Mouse (Mus musculus): ENCODE measurements at regions not wholly inside any gene's neighbourhood (a gene's known extent, or its start where the extent isn't known, plus 50 kb on each side); places are given as distances from the start of the nearest gene placed in this dataset.

DNA sequence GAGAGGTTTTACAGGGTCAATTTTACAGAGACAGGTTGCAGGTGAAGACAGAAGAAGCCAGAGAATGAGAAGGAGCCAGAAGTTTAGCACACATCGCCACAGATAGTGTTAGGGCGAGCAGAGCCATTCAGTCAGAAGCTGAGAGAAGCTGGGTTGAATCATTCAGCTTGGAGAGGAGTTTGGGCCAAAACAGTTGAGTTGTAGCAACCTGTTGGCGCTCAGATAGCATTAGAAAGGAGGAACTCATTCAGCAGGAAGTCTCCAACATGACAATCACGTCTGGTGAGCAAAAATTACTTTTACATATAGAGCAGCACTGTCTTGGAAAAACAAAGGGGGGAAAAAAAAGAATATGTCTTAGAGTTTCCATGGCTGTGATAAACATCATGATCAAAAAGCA, 53.2 kb downstream of the Fam43a start:
- no peak for DNase-seq

DNA sequence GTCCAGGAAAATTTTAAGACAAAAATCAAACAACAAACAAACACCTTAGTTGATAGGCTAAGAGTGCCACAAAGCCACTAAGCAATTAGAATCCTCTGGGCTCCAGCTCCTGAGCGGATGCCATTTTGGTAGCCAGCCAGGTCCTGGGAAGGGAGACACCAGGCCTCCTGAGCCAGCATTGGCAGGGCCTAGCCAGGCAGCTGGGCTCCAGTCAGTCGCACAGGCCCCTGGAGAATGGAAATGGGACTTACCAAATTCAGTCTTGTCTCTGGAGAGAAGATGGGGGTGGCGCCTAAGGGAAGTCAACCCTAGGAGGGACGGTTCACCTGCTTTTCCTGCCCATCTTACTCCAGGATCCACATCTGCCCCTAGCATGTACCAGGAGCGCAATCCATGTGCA, 54.3 kb downstream of the Fam43a start:
- DNase-seq: peak; percentile 24

DNA sequence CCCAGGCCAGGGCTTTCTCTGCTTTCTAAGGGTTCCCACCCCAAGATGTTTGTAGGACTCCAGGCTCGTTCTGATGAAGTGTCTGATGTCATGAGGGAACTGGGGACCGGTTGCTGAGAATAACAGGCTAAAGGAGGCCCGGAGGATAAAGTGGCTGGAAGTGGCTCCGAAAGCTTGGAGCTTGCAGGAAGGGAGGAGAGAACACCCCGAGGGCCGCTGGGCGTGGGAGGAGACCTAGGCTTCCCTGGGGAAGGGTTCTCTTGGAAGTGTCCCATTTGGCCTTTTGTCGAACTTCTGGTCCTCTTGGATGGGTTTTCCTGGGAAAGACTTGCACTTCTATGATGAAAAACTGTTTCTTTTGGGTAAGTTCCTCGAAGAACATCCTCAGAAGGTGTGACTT, 54.7 kb downstream of the Fam43a start:
- DNase-seq: no peak

DNA sequence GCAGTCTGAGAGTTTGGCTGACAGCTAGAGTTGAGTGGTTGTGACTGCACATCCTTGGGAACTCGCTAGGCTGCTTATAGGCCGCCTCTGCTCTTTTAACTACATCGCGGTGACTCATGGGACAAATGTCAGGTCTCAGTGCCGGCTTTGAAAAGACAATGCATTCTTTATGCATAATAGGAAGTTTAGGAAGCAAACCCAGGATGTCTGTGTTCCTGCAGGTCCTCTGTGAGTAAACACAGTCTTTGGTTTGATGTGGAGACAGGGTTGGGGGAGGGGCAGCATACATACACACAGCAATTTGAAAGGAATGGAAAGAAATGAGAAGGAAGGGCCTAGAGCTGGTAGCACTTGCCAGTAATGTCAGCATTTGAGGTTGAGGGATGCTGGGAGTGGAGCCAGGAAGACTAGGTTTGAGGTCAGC, 56.3 kb downstream of the Fam43a start:
- DNase-seq: no peak

DNA sequence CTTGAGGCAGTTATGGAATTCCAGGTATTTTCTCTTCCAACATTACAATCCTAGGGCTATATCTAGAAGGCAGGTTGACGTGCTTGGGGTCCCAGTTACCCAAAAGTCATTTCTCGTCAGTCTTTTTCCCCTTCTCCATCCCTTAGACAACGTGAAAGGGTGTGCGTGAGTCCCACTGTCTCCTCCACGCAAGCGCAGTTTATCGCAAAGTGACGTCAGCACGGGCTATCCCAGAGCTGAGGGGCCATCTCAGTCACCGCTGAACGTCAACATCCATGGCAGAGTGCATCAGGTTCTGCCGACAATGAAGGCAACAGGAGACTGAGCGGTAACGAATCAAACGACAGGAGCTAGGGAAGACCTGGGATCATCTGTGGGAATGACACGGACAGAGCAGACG, 57.4 kb downstream of the Fam43a start:
- no peak for DNase-seq

DNA sequence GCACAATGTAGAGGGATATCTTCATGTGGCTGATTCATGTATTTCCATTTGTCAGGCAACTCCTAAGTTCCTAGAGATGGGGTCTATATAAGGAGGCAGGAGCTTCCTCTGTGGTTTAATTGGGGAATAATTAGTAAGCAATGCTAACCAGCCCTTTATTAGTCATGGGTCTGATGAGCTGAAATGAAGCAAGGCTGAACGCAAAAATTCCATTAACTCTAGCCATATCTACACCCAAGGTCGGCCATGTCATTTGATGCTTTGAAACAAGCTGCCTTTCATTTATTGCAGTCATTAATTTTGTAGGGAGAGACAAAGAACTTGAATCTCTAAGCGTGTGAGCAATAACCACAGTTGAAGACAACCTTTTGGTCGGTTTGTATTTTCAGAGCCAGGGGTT, 59.4 kb downstream of the Fam43a start:
- DNase-seq: no peak

DNA sequence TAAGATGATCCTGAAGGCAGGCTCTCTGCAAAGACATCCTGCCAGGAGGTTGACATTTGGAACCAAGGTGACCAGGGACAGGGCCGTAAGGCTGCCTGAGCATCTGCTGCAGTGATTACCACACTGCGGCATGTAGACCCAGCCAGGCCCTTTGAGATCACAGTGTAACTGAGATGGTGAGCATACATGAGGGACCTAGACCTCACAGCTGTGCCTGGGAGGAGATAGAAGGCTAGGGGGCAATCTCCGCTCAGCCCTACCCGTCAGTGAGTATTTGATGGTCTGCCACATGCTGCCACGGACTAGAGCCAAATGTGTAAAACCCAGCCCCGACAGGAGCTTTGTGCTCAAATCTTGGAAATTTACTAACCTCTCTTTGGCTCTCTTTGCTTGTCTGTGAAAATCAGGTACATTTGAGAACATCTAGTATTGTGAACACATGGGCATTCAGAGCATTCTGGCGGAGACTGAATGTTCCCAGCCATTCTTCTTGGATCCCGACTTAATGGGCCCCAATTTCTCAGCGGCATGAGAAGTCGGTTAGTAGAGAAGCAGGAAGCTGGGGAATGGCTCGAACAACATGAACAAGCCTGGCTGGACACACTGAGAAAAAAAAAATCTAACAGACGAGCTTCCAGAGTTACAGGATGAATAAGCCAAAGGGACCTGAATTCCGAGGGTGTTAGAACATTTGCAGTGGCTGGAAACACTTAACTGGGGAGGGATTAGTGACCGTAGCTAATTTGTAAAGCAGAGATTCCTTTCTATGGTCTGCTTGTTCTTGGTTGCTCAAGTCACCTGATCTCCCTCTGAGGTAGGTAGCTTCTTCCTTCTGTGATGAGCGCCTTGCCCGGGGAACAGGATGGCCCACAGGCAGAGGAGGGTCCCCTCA, 61.8 kb downstream of the Fam43a start:
- no peak for DNase-seq

DNA sequence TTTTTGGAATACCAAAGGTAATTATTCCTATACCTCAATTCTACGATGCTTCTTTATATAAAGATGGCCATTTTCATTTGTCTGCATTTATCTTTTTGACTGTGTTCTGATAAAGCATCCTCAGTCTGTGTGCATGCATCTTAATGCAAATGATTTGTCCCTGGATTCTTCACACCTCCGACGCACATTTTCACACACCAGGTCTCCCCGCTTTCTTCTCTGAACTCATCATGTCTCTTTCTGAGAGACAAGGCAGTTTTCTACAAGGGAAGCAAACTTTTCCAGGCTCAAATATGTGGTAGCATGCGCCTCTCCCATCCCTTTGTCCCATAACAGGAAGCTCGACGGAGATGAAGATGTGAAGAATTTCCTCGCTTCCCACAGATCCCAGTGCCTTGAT, 63.5 kb downstream of the Fam43a start:
- DNase-seq: no peak

DNA sequence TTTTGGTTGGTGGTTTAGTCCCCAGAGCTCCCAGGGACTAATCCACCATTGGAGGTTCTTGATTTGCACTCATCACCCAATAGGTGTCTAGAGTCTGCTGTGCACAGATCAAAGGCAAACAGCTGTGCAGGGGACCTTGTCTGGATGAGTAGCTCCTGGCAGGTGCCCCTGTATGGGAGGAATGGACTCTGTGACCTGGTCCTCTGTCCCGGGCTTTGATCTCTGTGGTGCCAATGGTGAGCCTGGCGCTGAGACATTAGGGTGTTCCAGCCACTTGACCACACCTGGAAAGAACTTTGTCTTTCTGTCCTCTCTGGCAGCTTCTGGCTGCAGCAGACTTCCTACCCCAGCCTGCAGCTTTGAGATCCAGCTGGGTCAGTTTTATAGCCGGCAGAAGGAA, 64.4 kb downstream of the Fam43a start:
- peak; percentile 71 for DNase-seq

DNA sequence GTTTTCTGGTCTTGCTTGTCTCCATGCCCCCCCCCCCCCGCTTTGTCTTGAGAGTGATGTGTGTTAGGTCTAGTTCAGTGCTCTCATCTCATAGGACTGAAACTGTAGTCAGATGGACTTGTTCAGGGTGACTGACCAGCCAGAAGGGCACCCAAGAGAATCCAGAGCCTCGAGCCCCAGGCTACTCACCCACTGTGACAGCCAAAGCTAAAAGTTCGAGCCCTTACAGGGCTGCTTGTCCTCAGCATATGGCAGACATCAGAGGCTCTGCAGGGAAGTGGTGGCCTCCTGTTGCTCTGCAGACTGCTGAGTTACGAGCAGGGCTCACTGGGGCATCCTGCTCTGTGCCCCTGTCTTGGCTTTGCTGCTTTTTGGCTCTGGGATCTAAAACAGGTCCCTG, 64.9 kb downstream of the Fam43a start:
- DNase-seq: peak; percentile 18

DNA sequence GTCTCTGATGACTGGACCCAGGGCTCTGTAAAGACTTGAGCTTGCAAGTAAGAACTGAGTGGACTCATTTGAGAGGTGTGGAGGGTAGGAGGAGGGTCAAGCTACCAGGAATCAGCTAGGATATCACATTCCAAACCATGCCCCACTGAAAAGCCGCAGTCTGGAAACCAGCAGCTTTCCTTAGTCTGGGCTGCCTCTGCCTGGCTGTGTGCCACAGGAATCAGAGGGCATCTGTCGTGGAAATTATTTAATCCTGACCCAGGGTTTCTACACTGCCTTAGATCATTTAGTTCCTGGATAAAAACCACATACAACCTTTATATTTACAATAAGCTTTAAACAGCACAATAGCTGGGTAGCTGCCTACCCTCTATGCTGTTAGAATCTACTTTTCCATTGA, 66.4 kb downstream of the Fam43a start:
- peak; percentile 20 for DNase-seq

DNA sequence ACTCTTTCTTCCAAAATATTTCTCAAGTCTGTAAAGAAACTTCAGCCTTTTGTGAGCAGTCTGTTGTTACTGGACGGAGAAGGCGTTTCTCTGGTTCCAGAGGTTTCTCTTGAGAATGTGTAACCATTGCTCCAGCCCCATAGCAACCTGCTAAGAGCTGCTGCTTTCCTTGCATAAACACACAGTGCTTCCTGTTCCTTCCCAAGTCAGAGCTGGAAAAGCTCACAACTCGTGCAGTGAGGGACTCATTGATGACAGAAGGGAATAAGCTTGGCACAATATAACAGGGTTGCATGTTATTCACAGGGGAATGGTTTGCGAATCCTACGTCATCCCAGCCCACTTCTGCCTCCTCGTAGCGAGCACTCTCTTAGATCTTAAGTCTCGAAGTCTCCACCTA, 70.4 kb downstream of the Fam43a start:
- DNase-seq: no peak

DNA sequence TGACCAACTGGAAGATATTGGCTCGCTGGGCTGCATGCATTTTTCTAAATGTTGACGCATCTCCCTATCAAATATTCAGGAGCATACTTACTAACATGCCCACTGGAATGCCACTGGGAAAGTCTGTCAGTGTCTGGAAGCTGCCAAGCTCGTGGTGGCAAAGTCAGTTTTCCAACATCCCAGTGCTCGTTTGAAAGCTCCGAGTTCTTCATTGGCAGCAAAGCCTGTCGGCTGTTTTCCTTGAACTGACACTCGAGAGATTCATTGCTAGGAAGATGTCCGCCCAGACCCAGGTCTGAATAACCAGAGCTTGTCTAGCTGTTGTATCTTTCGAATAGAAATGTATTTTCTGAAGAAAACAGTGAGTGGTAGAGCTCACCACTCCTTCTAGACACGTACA, 72.1 kb downstream of the Fam43a start:
- DNase-seq: no peak

DNA sequence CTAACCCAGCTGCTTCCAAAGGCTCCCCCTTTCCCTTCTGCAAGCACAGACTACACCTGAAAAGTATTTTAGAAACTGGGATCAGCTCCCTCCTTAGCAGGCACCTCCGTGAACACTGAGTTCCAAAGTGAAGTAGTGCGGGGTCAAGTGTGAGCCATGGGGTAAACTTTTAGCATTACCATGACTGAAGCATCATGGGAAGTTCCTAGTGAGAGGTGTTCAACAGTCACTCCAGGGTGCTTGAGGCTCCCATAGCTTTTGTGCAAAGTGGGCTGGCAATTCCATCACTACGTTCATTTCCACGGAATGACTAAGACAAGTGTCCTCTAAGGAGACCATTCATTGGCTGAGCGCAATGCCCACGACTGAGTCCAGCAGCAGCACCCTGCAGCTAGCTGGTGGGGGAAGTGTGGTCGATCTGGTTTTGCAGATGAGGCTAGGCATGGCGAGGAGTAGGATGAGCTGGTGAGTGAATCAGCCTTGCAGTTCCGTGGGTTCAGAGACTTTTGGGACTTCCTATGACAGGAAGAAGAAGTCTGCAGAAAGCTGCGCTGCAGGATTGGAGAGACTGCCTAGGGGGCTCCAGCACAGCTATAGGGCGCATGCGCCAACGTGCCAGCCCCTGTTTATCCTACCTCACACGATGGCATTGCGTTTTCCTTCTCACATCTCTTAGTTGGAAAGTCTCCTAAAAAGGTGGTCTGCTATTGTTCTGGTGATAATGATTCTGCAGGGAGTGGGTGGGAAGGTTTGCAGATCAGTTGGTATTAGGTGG, 73.4 kb downstream of the Fam43a start:
- no peak for DNase-seq

DNA sequence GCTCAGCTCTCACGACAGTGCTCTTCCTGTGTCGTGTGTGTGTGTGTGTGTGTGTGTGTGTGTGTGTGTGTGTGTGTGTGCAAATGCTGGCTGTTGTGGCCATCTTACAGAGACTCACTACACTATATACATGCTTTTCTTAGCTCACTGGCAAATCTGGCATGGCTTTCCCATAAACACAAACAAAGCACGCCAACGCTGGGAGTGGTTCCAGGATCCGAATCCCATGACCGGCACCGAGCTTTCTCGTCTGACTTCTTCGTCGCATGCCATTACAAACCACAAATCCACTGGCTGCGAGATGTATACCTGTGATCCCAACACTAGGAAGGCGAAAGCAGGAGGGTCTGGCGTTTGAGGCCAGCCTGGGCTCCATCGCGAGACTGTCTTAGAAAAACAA, 74.1 kb downstream of the Fam43a start:
- no peak for DNase-seq

DNA sequence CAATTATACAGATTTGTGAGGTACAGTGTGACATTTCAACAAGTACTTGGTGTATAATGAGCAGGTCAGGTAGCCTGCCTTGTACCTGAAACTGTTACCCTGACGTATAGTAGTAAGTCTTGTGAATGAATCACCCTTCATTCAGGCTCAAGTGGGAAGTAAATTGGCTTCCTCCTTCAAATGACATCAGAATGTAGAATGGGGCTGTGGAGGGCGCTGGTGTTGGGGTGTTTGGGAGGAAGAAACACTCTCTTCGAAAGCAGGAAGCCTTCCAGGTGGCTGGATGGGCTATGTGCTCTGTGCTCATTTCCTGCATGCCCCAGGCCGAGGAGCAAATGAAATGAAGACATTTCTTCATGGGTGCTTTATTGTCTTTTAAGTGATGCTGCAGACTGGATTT, 76.3 kb downstream of the Fam43a start:
- no peak for DNase-seq

DNA sequence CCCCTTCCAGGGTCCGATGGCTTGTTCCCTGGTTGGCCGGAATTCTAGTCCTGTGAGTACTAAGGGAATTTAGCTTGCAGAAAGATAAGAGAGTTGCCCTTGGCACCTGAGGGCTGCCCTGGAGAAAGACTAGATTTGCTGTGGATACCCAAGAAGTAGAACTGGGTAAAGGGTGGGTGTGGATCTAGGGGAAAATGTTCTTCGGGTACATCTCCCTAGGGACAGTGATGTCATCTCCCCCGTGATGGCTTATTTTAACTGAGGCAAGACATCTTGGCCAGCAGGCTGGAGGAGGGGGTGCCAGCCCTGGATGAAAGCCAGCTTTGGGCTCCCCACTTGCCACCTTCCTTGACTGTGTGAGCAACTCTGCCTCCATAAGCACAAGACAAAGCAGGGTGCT, 77.5 kb downstream of the Fam43a start:
- no peak for DNase-seq

DNA sequence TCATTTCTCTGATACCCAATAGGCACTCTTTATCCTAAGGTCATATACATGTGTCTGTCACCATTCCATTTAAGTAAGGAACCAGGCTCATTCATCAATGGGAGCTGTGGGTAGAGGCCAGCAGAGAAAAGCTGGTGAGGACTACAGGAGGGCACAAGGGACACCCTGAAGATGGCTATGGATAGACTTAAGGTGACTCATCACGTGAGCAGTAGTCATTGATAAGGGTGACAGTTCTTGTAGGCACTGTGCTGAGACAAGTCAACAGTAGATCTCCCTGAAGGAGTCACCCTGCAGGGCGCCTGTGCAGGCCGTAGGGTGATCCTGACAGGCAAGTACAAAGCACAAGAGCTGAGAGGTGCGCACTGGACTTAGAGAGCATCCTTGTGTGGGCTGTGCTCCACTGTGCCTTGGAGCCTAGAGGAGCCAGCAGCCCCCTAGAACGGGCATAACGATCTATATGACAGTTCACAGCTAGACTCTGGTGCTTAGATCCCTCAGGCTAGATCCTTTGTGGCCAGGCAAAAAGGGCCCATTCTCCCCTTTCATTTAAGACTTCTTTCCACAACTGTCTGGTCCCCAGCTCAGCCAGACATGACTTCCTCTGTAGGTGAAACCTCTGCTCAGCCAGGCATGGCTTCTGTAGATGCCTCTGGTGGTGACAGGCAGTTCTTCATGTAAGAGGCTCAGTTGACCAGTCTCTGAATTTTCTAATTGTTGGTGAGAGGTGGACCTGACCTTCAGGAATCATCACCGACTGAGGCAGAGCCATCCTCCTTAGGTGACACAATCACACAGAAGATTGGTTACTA, 78.6 kb downstream of the Fam43a start:
- DNase-seq: no peak

DNA sequence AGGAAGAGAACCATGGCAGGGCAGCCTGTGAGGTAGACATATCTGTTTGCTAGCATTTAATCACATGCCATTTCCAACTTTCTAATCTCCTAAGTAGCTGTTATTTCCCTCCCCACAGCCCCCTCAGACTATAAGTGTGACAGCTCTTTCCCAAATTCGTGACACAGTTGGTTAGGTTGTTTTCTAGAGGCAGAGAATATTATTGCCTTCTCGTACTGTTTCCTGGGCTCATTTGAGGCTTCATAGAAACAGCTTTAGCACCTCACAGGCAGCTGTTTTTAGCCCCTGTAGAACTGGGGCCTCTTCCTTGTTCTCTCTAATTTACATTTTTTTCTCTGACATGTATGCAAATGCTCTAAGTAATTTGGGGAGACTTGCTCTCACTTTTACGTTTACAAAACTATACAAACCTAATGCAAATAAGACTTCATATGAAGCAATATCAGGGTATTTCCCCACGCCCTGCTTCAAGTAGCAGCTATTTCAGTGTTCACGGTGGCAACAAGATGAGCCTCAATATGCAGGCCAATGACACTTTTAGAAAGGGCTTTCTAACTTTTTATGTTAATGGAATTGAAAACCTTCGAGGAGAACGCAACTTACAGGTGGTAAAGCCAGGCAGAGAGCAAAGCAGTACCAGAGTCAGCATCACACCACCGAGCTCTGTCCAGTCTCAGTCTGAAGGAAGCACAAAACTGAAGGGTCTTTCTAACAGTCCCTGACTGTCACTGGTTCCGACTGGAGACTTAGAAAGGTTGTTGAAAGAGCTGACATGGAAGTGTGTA, 79.4 kb downstream of the Fam43a start:
- DNase-seq: no peak

DNA sequence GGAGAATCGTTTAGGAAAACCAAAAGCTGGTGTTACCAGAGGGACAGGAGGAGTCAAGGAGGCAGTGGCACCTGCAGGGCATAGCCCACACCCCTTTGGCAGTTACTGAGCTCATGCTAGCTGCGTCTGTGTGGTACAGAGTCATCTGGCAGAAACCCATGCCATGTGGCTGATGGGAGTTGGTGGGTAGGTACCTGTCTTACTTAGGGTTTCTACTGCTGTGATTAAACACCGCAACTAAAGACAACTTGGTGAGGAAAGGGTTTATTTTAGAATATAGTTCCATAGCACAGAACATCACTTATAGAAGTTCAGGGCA, 79.9 kb downstream of the Fam43a start:
- DNase-seq: no peak

DNA sequence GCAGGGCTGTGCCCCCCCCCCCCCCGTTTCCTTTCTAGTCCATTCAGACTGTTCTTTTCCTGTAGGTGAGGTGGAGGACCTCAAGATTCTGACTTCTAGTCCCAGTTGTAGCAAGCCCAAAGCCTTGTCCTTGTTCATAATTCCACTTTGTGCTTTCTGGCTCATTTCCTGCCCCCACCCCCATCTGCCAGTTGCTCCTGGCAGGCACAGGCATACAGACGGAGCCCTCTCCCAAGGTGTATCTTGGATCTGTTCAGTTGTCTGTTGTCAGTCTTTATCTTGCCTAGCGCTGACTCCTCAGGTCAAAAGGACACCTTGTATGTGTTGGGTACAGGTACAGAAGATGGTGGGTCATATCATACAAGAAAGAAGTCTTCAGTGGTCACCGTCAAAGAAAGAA, 81.9 kb downstream of the Fam43a start:
- DNase-seq: no peak

DNA sequence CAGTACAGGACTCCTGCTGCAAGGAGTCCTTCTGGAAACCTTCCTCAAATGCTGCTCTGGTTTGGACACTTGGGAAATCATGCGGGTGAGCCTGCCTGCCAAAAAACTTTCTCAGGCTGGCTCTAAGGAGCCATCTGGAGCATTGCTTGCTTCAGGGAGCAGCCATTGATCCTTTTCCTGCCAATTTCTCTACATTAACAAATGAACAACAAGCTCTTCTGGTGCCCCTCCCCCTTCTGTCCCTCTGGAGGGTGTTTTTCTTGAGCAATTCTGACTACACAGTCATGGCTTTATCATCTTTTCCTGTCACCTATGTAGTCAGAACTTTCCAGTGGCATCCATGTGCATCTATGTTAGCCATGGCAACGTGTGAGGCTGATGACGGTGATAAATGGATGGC, 84.5 kb downstream of the Fam43a start:
- DNase-seq: no peak

DNA sequence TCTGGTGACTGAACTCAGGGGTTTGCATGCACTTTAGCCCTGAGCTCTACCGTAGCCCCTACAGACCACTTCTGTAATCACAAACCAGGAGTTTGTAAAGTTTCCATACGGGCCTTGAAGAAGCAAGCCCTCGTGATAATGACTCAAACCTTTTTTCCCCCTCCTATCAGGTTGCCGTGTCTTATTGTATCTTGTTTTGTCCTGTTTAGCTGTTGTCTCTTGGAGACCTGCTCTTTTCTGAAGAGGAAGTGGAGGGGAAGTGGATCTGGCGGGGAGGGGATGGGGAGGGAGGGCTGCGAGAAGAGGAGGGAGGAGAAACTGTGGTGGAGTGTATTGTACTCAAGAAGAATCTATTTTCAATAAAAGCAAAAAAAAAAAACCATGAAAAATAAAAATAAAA, 87.0 kb downstream of the Fam43a start:
- DNase-seq: no peak

All from kidney, adult 9 months (tissue).